Mouse (Mus musculus): ENCODE measurements around the gene Gm28051.
A peak's percentile ranks its signal among the peaks of the same experiment; 100 is the strongest.

Gm28051 gene

DNA sequence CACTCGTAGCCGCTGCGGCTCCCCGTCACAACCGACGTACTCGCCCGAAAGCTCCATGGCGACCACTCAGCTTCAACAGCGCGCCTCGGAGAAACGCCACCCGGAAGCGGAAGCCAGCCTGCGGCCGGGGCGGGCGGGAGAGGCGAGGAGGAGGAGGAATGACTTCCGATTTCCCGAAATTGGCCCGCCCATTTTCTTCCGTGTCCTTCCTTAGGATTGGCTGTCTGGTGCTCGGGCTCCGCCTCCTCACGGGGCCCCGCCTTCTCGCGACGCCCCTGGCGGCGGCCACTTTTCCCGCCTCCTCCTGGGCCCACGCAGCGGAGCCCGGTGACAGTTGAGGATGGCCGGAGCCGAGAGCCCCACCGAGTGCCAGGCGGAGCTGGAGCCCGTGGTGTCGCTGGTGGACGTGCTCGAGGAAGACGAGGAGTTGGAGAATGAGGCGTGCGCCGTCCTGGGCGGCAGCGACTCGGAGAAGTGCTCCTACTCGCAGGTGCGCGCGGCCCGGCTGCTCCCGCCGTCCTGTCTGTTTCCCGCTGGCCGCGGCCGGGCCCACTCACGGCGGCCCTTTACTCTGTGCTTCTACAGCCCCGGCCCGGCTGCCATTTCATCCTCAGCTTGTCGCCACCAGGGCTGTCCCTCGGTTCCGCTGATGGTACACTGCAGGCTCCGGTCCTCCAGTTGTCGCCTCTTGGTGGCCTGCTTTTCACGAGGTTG lies at the start of gene Gm28051, which contains the start of the genes Gon7 and Ubr7:
Gene Gm28051, minus strand, starts transcription at position 77 of the 714 bp plus-strand sequence.
Gene Gon7, minus strand, starts transcription at position 115 of the 714 bp plus-strand sequence.
Gene Ubr7, plus strand, starts transcription at position 279 of the 714 bp plus-strand sequence.
- peak; percentile 99 for DNase-seq (ENCODE audit: low read depth, low spot score)

DNA sequence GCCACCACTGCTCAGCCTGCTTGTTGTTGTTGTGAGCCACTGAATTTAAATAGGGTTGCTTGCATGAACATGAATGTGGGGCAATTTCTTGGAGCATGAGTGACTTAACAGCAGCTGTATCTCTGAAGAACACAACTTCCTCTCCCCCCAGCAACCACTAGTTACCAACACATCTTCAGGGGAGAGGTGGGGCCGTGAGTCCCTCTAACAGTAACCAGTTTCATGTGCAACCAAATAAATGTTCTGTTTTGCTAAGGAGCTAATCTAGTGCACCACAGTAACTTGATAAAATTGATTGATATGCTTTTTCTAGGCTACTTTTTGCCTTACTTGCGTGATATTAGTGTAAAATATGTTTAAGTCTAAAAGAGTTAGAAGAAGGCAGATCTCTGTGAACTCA lies 42.0 kb upstream of the Gm28051 start:
- no peak for DNase-seq (ENCODE audit: low read depth, low spot score)

DNA sequence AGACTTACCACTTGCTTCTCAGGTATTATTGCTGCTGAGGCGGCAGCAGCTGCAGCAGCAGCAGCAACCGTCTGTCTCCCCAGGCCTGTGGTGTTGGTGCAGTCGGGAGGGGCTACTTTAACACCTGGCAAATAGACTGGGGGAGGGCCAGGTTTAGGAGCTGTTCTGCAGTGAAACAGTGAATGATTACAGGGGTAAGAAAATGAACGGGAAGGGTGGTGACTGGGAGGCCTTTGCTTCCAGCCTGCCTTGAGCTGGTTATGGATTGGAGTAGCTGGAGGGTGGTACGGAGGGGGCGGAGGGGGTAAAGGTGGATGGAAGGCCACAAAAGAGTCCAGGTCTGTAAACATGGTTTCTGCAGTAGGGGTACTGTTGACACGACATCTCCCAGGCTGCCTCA lies 30.4 kb upstream of the Gm28051 start:
- no peak for DNase-seq (ENCODE audit: low read depth, low spot score)

DNA sequence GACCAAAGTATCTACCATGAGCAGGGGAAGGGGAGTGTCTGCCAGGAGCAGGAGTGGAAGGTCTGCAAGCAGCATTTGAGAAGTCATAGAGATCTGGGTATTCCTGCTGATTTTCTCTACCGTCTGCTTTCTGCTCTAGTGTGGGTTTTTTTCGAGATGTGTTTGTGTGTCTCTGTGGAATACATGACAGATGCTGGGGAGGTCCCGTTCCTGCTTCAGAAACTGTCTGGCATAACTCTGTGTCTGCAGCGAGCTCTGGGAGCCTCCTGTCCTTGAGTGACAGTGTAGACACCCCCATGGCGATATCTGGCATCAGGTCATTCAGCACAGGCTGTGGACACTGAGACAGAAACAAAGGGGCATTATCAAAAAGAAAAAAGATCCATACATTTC lies 28.0 kb upstream of the Gm28051 start:
- DNase-seq (ENCODE audit: low read depth, low spot score): no peak

DNA sequence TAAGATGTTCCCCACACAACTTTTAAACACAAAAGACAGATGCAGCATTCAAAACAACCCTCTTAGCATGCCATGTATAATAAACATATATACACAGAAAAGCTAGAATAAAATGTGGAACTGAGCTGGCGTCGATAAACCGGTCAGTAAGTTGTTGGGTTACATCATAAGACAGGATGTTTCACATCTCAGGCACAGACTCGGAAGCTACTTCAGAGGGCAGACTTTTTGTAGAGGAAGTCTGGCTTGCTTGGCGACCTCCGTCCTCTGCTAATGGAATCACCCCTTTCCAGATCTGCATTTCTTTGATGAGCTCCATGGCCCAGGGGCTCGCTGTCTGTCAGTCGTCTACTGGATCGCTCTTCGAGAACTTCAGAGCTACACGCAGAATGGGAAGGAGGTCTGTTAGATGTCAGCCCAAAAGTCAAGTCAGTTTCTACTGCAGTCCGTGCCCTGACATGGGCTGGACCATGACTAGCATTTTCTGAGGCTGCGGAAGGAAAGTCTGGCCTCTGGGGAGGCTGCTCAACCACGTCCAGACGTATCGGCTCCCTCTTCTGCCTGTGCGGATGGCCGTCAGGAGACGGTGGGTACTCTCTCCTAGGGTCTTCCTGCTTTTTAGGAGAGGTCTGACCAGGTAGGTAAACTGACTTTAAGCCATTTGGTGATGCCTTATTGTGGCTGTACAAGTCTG lies 27.5 kb upstream of the Gm28051 start:
- DNase-seq (ENCODE audit: low read depth, low spot score): no peak

DNA sequence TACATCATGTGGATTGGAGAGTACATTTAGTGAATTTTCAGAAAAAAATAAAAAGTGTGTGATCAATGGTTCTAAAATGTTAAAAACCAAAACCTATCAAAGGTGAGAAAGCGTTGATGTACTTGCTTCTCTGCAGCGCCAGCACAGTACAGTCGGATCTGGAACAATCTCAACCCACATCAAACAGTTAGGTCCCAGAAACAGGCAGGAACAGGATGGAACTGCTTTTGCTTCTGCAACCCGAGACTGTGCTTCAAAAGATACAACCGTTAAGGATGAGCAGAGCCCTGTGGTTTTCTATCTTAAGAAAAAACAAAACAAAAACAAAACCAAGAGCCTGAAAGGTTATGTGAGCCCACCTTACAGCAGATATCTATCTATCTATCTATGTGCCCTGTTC lies 25.3 kb upstream of the Gm28051 start:
- DNase-seq (ENCODE audit: low read depth, low spot score): no peak

DNA sequence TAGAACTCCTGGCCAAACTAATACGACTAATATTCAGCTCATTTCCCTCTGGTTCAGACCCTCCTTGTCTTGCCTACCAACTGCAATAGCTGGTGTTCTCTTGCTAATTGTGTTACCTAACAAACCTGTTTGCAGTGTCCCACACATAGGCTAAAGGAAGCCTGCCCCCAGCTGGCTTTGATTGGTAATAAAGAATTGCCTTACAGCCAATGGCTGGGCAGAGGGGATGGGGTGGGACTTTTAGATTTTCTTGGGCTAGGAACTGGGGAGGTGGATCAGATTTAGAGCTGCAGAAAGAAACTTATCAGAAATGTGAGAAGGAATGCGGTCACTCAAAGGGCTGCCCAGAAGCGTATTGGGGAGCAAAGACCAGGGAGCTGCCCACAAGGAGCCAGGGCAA lies 21.9 kb upstream of the Gm28051 start:
- peak; percentile 75 for DNase-seq (ENCODE audit: low read depth, low spot score)

DNA sequence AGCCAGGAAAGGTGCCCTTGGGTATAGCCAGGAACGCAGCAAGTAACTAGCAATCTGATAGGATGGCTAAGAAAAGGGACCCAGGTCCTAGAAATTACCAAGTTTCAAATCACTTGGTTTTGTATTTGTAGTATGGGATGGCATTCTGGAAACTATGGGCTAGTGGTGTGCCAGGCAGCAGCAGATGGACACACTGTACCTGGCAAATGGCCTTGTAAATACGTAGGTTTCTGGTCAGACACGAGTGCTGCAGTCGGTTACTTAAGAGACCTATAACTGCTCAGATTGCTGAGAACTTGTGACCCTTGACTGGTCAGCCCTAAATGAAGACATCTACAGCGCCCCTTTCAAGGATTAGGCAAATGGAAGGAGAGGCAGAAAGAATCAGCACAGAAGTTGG lies 20.6 kb upstream of the Gm28051 start:
- no peak for DNase-seq (ENCODE audit: low read depth, low spot score)

DNA sequence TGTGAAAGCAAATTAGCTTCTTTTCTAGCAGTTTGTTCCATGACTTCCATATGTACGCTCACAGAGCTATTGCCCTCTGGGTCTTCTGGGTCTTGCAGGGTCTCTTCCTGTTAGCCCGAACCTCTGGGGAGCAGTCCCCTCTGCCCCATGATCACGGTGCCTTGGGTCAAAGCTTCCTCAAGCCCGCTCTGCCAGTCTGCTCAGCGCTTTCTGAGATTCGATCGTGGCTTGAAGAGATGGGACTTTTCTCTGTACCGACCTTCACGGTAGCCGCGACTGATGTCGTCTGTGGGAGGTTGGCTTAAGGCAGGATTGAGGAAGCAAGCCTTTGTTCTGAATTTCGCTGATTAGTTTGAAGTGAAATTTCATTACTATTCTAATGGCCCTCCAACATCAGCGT lies 18.5 kb upstream of the Gm28051 start:
- DNase-seq (ENCODE audit: low read depth, low spot score): no peak

DNA sequence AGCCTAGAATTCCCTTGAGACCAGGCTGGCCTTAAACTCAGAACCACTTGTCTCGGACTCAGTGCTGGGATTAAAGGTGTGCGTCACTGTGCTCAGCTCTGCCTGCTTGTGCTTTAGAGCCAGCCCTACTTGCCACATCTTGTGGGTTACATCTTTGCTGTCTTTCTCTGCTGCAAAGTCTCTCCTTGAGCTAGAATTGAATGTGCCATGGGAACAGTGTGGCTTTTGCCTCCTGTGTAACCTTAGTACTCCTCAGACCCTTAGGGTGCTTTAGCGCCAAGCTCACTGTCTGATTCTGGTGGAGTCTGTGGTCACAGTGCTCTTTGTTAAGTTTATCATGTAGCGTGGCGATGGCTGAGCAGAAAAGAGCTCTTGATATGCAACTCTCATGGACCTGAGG lies 15.1 kb upstream of the Gm28051 start:
- DNase-seq (ENCODE audit: low read depth, low spot score): no peak

DNA sequence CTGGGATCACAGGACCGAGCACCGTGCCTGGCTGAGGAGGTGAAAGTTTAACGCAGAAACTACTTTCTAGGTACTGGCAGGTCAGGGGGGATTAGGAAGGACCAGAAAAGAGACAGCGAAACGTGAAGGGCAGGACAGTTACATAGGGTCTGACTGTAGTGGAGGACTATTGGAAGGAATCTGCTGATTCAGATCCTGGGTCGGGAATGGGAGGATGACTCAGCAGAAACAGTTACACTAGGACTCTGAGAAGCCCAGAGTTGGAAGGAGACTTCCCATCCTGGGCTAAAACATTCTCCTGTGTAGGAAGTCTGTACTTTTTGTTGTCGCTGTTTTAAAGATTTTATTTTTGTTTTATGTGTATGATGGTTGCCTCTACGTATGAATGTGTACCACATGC lies 14.0 kb upstream of the Gm28051 start:
- peak; percentile 86 for DNase-seq (ENCODE audit: low read depth, low spot score)

DNA sequence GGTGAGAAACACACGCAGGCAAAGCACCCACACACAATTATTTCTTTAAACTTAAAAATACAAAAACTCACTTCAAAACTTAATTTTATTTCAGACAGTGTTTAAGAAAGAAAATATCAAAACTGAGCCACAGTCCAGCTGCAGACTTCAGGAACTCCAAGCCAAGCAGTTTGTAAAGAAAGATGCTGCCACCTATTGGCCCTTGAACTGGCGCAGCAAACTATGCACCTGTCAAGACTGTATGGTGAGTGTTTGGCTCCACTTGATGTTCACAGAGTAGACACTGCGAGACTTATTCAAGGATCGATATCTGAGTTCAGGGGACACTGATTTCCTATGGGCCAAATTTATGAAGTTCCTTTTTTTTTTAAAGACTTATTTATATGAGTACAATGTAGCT lies 11.4 kb upstream of the Gm28051 start:
- DNase-seq (ENCODE audit: low read depth, low spot score): no peak

DNA sequence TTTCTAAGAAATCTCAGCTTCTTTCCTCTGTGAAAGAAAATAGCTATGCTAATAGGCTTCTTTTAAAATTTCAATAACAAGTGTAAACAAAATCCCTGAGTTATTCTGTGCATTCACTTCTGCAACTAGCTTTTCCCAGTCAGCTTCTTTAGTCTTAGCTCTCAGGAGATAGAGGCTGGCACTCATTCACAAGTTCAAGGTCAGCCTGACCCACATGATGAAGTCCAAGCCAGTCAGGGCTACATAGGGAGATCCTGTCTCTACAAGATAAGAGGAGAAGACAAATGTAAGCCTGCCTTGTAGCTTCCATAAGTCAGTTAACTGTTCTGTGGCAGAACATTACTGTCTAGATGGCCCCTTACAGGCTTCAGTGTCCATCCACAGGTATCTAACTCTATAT lies 6.1 kb upstream of the Gm28051 start:
- DNase-seq (ENCODE audit: low read depth, low spot score): no peak

DNA sequence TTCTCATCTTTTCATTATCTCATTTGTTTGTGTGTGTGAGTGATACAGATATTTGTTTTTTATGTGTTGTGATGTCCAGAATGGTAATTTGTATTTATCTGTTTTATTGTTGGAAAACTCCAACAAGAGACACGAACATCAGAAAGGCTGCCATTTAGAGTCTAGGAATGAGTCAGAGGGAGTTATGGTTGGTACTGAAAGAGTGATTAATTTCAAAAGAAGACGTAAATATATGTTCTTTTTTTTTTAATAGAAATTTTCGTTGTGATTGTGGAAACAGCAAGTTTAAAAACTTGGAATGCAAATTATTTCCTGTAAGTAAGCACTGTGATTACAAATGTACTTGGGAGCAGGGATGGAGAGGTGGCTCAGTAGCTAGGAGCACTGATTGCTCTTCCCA lies 4.1 kb upstream of the Gm28051 start:
- no peak for DNase-seq (ENCODE audit: low read depth, low spot score)

DNA sequence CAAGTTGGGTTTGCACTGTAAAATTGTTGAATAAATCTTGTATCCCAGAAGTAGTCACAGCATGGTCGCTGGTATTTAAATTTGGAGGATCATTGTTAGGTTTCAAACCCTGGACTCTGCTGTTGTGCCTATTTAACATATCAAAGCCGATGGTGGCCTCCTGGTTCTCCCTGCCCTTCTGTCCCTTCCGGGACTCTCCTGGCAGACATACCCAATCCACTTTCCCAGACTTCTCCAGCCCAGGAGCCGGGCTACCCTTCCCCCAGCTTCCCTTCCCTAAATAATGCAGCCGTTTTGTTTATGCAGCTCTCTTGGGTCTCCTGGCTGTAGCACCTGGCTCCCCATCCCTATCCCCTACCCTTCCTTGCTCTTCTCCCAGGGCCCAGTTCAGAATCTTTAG lies 1.4 kb upstream of the Gm28051 start:
- DNase-seq (ENCODE audit: low read depth, low spot score): peak; percentile 91

DNA sequence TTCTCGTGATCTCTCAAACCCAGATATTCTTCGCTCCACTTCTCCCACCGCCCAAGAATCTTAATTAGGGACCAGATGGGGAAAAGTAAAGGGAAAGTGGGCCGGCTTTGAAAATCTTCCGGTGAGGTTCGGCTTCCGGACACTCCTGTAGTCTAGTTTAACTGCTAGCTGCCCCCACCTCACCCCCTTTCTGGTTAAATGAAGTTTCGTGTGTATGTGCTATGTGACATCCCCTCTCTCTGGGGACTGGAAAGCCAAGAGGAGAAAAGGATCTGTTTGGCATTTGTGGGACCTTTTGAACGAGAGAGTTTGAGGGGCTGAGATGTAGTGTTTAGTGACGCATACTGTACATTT lies 815 bp upstream of the Gm28051 start, which contains the start of gene Gm20604:
Gene Gm20604, minus strand, starts transcription at position 270 of the 354 bp plus-strand sequence.
- DNase-seq (ENCODE audit: low read depth, low spot score): peak; percentile 73

DNA sequence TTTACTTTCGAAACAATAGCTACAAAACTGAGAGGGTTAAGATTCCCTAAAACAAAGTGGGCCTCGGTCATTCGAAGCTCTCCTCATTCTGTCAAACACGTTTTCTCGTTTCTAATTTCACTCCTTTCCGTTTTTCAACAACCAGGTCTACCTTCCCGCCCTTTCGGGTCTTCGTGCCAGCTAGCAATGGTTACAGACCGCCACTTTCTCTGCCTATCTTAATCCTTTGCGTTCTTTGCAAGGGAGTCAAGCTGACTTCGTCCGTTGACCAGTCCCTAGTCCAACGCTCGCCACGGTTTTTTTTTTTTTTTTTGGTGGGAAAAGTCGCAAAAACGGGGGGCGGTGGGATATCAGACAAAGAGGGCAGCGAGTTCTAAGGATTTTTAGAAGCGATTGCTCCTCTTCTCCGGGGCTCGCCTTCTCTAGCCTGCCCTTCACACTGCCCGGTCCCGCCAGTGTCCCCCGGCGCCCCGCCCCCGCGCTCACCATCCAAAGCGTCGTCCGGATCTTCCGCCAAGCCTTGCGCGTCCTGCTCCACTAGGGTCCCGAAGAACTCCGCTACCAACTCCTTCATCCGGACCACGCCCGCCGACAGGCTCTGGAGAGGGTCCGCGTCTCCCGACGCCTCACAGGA lies 393 bp downstream of the Gm28051 start:
- no peak for DNase-seq (ENCODE audit: low read depth, low spot score)

DNA sequence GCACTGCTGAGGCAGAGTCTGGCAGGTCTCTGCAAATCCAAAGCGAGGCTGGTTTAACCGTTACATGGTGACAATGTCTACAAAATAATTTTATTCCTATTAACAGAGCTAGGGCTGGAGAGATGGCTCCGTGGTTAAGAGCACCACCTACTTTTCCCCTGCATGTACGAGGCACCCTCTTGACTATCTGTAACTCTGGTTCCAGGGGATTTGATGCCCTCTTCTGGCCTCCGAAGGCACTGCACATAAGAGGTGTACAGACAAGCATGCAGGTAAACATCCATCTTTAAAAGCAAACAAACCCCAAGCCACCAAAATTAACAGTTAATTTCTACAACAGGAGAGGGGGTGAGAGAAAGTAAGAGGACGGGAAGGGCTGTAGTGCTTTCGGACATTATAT lies 1.3 kb downstream of the Gm28051 start:
- DNase-seq (ENCODE audit: low read depth, low spot score): peak; percentile 92

DNA sequence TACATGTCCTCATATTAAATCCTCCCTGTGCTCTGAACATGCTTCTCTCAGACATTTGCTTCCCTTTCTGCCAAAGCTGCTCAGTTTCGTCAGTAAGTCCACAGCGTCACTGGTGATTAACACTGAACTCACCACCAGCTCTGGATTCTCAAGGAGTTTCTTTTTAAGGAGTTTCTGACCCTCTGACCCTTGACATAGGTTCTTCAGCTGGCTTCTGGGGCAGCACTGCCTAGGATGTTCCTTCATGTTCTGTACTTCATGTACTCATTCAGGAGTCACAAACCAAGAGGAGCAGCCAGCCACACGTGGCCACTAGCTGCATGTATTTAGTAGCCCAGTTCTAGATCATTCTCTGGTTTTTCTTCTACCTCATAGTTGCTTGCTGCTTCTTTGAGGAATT lies 9.3 kb downstream of the Gm28051 start:
- DNase-seq (ENCODE audit: low read depth, low spot score): no peak

DNA sequence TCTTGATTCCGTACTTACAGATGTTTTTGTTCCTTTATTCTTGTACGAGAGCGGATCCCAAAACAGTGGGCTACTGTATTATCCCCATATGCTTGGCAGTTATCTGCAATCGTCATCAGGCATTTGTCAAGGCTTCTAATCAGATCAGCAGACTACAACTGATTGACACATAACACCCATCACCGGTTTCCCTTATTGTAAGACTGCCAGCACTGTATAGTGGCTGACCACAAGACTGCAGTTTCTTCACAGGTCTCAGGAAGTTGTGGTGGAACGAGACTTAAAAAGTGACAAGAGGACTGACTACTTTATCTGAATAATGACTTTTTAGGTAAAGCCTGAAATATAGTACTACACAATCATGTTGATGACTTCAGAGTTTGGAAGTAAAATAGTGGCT lies 12.7 kb downstream of the Gm28051 start:
- peak; percentile 57 for DNase-seq (ENCODE audit: low read depth, low spot score)

DNA sequence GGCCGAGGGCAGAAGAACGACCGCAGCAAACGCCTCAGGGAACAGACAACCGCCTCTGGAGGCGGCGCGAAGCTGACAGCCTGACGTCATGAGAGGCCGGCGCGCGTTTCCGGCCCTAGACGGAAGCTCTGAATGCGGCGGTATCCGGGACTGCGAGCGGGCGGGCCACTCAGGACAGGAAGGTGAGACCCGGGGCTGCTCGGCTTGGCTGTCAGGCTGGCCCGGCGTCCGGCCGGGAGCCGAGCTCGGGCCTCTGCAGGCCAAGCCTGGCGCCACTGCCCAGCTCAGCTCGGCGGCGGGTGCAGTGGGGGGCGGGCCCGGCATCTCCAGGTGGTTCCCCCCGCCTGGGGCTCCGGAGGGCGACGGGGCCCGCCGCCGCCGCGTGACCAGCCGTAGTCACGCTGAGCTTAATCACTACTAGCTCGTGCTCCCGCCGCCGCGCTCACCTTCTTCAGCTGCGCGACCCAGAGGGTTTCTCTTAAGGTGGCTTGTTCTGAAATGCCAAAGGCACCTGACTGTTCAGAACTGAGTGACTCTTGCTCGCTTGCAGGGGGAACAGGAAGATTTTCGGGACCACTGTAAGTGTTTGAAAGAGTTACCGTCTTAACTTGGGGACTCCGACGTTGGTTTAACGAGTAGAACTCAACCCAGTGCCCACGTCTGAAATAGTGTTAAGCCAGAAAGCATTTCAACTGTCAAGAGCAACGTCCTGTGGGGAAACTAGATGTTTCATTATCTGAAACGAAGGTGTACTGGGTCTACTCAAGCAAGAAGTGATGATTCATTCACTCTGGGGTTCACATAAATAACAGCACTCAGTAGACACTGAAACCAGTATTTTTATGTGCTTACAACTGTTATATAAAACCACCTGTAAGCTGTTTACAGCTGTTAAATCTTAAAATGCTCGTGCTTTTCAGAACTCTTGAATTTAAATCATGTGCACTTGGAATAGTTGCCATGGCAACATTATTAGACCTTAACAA lies 13.7 kb downstream of the Gm28051 start, which contains the start of the genes Moap1 and Tmem251:
Gene Moap1, minus strand, starts transcription at position 73 of the 986 bp plus-strand sequence.
Gene Tmem251, plus strand, starts transcription at position 174 of the 986 bp plus-strand sequence.
- DNase-seq (ENCODE audit: low read depth, low spot score): peak; percentile 93

Measured in R1 (cell line).